Mouse (Mus musculus) spleen, adult 2 months (tissue): Measurements from ENCODE around the gene Tmod2.

Experiments
- CTCF ChIP-seq: fragments of 200-500 bp; IDR thresholded peaks from 2 replicates; pipeline ENCODE4 v1.5.1; 2011; ENCODE audit warnings: mild to moderate bottlenecking, inconsistent platforms; ENCODE audit not compliant: insufficient read depth, insufficient read length, insufficient replicate concordance; ENCODE audit errors: extremely low read depth
- POLR2A ChIP-seq: fragments of 200-500 bp; IDR thresholded peaks from 2 replicates; pipeline ENCODE4 v1.6.1; 2011; ENCODE audit warnings: low read depth, low read length, inconsistent platforms

DNA sequence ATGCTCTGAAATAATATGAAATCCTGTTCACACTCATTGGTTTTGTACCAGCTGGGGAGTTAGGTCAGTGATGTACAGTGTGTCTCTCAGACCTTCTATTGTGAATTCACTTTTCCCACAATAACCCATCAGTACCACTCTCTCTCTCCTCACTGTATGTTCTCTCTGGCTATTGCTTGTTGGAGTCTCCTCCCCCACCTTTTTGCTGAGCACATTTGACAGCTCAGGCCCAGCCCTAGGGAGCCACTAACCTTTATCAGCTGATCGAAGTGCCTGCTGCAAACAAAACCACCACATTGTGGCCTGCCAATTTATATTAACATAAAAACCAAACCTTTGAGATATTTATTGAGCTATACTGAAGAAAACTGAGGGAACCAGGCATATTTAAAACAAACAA is 1.6 kb downstream of the Tmod2 start:
- TF ChIP-seq POLR2A = no peak
- TF ChIP-seq CTCF = no peak
